Mouse (Mus musculus): ENCODE measurements around the gene Samd14. TPM values are rescaled to one million over a fixed set of nuclear protein-coding genes. Genes with fewer than 3 reads are reported as not detected.

Gene Samd14
- polyA plus RNA-seq, 1 experiment = 3.2 TPM

DNA sequence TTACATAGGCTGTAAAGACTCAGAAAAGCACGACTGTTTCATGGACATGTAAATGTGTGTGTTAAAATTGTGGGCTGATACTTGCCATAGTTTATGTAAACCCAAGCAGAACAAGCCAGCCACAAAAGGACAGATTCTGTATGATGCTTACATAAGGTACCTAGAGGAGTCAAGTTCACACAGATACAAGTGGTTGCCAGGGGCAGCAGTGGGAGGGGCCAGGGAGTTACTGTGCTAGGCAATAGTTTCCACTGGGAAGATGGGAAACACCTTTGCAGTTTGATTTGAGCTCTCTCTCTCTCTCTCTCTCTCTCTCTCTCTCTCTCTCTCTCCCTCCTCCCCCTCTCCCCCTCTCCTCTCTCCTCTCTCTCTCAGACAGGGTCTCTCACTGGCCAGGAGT lies 24.5 kb upstream of the Samd14 start:
- no peaks in the 10 kb centered on the region for H3K27me3 ChIP-seq (replicated peaks; ENCODE audit: control insufficient read depth, insufficient read depth, low read length)
- H3K4me1 ChIP-seq (ENCODE audit: control insufficient read depth, insufficient read depth, low read length) = peaks cover 16% of the 10 kb centered on the region
- no peak for DNase-seq
- H3K27ac ChIP-seq (ENCODE audit: insufficient read depth, low read depth, low read length) = no peak overlapping the region
- 64% methylated on average over 1 of the region's 1 CpGs for WGBS
- TF ChIP-seq POLR2A (IDR thresholded peaks at IDR 0.05; ENCODE audit: low read depth, low read length) = no peak
- TF ChIP-seq CTCF (conservative IDR thresholded peaks at IDR 0.05; ENCODE audit: insufficient read depth, insufficient read length, low read depth, low read length) = no peak
- H3K4me3 ChIP-seq (ENCODE audit: insufficient read depth, low read depth, low read length) = no peak overlapping the region
- H3K36me3 ChIP-seq (ENCODE audit: control insufficient read depth, insufficient read depth, low read length) = no peaks in the 10 kb centered on the region

DNA sequence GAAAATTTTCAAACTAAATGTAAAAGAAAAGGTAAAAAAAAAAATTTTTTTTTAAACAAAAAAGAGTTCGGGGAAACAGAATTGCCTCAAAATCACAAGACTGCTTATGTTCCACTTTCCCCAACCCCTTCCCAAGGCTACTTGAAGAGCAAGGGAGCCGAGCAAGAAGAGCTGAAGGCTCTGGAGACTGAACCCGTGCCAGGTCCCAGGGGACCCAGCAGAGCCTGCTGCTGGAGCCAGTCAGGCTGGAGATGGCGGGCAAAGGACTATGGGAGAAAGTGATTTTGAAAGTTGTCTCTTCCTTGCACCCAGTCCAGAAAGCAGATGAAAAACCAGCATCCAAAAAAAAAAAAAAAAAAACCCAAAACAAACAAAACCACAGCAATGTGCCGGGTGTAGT lies 23.9 kb upstream of the Samd14 start:
- Histone ChIP-seq H3K27ac (ENCODE audit: insufficient read depth, low read depth, low read length) (no peak overlapping the region), H3K27me3 (replicated peaks; ENCODE audit: control insufficient read depth, insufficient read depth, low read length) (no peaks in the 10 kb centered on the region), H3K36me3 (ENCODE audit: control insufficient read depth, insufficient read depth, low read length) (no peaks in the 10 kb centered on the region), H3K4me1 (ENCODE audit: control insufficient read depth, insufficient read depth, low read length) (peaks cover 16% of the 10 kb centered on the region), H3K4me3 (ENCODE audit: insufficient read depth, low read depth, low read length) (no peak overlapping the region)
- no peak for DNase-seq
- TF ChIP-seq CTCF (conservative IDR thresholded peaks at IDR 0.05; ENCODE audit: insufficient read depth, insufficient read length, low read depth, low read length) (no peak), POLR2A (IDR thresholded peaks at IDR 0.05; ENCODE audit: low read depth, low read length) (no peak)
- WGBS = 76% methylated on average over 5 of the region's 5 CpGs

DNA sequence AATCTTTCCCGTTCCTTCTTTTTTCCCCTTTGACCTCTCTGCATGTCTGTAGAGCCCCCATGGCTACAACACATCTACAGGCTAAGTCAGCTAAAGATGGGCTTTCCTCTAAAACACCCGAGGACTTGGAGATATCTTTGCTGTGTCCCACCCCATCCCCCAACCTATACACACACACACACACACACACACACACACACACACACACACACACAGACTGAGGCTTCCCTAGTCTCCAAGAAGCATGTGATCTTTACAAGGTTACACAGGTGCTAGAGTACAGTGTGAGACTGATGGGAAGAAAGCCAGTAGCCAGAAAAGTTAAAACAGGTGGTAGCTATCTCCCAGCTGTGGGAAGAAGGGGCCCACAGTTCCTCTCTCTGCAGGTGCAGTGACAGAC lies 23.2 kb upstream of the Samd14 start:
- WGBS = 63% methylated on average over 2 of the region's 2 CpGs
- no peak for DNase-seq
- TF ChIP-seq CTCF (conservative IDR thresholded peaks at IDR 0.05; ENCODE audit: insufficient read depth, insufficient read length, low read depth, low read length) (no peak), POLR2A (IDR thresholded peaks at IDR 0.05; ENCODE audit: low read depth, low read length) (no peak)

DNA sequence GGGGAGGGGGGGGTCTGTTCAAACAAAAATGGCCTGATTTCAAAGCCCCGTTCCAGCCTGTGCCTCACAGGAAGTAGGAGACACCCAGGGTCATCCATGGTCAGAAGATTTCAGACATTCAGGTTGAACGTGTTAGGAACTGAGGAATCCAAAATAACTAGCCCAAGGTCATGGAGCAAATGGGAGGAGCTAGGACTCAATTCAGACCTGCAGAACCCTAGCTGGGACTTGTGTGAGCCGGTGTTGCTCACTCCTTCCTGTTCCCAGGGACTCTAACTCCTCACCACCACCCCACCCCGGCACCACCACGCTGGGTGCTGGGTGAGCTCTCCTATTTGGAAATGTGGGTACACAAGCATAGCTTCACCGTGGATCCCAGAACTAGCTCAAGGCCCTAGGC lies 22.3 kb upstream of the Samd14 start:
- DNase-seq = no peak
- Histone ChIP-seq H3K4me3 (ENCODE audit: insufficient read depth, low read depth, low read length) (no peak overlapping the region), H3K27me3 (replicated peaks; ENCODE audit: control insufficient read depth, insufficient read depth, low read length) (no peaks in the 10 kb centered on the region), H3K4me1 (ENCODE audit: control insufficient read depth, insufficient read depth, low read length) (peaks cover 16% of the 10 kb centered on the region), H3K27ac (ENCODE audit: insufficient read depth, low read depth, low read length) (peak overlapping the region; percentile 26), H3K36me3 (ENCODE audit: control insufficient read depth, insufficient read depth, low read length) (no peaks in the 10 kb centered on the region)
- WGBS = 38% methylated on average over 6 of the region's 6 CpGs
- TF ChIP-seq CTCF (conservative IDR thresholded peaks at IDR 0.05; ENCODE audit: insufficient read depth, insufficient read length, low read depth, low read length) (no peak), POLR2A (IDR thresholded peaks at IDR 0.05; ENCODE audit: low read depth, low read length) (no peak)

More for the DNA sequence above, 23.2 kb upstream of the Samd14 start:
- H3K4me3 ChIP-seq (ENCODE audit: insufficient read depth, low read depth, low read length) = no peak overlapping the region
- peaks cover 16% of the 10 kb centered on the region for H3K4me1 ChIP-seq (ENCODE audit: control insufficient read depth, insufficient read depth, low read length)
- H3K27ac ChIP-seq (ENCODE audit: insufficient read depth, low read depth, low read length) = no peak overlapping the region
- H3K36me3 ChIP-seq (ENCODE audit: control insufficient read depth, insufficient read depth, low read length) = no peaks in the 10 kb centered on the region
- no peaks in the 10 kb centered on the region for H3K27me3 ChIP-seq (replicated peaks; ENCODE audit: control insufficient read depth, insufficient read depth, low read length)

DNA sequence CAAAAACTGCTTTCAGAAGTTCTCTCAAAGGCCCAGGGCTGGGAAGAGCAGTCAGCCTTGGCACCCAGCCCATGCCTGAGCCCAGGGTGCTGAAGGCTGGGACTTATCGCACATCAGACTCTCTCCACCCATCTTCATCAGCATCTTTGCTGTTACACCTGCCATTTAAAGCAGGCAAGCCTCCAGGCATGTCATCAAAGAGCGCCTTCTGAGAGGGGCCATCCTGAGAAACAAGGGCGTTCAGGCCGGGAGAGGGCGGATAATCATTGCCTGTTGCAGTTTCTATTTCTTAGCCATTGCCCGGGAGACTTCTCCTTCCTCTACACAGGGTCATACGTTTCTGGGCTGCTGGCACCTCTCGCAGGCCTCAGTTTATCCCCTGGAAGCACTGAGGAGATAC lies 21.8 kb upstream of the Samd14 start:
- peaks cover 16% of the 10 kb centered on the region for H3K4me1 ChIP-seq (ENCODE audit: control insufficient read depth, insufficient read depth, low read length)
- peak overlapping the region; percentile 26 for H3K27ac ChIP-seq (ENCODE audit: insufficient read depth, low read depth, low read length)
- no peaks in the 10 kb centered on the region for H3K27me3 ChIP-seq (replicated peaks; ENCODE audit: control insufficient read depth, insufficient read depth, low read length)
- TF ChIP-seq CTCF (conservative IDR thresholded peaks at IDR 0.05; ENCODE audit: insufficient read depth, insufficient read length, low read depth, low read length) (no peak), POLR2A (IDR thresholded peaks at IDR 0.05; ENCODE audit: low read depth, low read length) (no peak)
- WGBS = 79% methylated on average over 8 of the region's 8 CpGs
- no peak for DNase-seq
- no peaks in the 10 kb centered on the region for H3K36me3 ChIP-seq (ENCODE audit: control insufficient read depth, insufficient read depth, low read length)
- no peak overlapping the region for H3K4me3 ChIP-seq (ENCODE audit: insufficient read depth, low read depth, low read length)

DNA sequence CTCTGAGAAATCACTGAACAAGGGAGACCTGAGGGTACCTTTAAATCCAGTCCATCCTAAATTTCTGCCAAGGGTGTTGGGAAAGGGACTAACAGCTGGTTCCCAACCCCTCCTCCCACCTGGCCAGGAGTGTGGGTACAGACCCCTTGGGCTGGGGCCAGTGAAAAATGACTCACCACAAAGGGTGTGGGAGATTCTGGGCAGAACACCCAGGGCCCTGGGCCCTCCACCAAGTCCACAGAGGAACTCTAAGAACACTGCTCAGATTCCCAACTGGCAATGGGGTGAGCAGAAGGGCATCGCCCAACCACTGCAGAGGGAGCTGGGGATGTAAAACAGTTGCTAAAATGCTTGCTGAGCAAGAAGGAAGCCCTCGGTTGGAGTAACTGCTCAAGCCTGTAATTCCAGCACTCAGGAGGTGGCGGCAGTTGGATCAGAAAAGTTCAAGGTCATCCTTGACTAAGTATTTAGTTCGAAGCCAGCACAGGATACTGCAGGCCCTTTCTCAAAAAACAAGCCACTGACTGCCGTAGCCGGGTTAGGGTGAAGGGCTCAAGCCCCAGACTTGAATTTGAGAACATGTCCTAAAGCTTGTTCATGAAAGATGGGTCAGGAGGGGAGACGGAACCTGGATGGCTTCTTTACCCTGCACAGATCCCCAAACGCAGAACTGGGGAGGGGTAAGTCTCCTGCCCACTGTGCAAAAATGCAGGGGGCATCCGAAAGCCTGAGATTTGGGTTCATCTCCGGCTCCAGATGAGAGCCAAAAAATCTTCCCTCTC lies 20.7 kb upstream of the Samd14 start:
- H3K27me3 ChIP-seq (replicated peaks; ENCODE audit: control insufficient read depth, insufficient read depth, low read length) = no peaks in the 10 kb centered on the region
- H3K27ac ChIP-seq (ENCODE audit: insufficient read depth, low read depth, low read length) = peak overlapping the region; percentile 92
- peak overlapping the region; percentile 73 for H3K4me3 ChIP-seq (ENCODE audit: insufficient read depth, low read depth, low read length)
- H3K4me1 ChIP-seq (ENCODE audit: control insufficient read depth, insufficient read depth, low read length) = peaks cover 26% of the 10 kb centered on the region
- WGBS = 22% methylated on average over 10 of the region's 10 CpGs
- TF ChIP-seq POLR2A (IDR thresholded peaks at IDR 0.05; ENCODE audit: low read depth, low read length) (no peak), CTCF (conservative IDR thresholded peaks at IDR 0.05; ENCODE audit: insufficient read depth, insufficient read length, low read depth, low read length) (no peak)
- DNase-seq = no peak
- H3K36me3 ChIP-seq (ENCODE audit: control insufficient read depth, insufficient read depth, low read length) = no peaks in the 10 kb centered on the region

DNA sequence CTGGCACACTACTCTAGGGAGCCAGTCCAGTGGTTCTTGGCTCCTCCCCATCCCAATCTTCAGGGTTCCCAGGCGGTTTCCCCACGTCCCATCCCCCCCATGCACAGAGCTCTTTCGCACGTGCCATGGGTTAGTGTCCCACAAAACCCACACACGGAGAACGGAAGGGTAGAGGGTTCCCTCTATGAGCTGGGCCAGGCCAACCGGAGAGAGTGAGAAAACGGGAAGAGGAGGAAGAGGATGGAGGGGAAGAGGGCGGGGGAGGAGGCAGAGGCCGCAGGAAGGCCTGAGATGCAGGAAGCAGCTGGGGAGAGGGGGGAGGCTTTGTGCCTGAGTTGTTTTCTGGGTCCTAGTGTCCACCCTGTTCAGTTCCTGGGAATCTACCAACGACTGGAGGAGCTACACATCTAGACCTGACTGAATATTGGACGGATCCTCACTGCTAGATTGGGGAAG lies 20.1 kb upstream of the Samd14 start:
- peak overlapping the region; percentile 73 for H3K4me3 ChIP-seq (ENCODE audit: insufficient read depth, low read depth, low read length)
- H3K36me3 ChIP-seq (ENCODE audit: control insufficient read depth, insufficient read depth, low read length) = no peaks in the 10 kb centered on the region
- 2% methylated on average over 12 of the region's 12 CpGs for WGBS
- peaks cover 28% of the 10 kb centered on the region for H3K4me1 ChIP-seq (ENCODE audit: control insufficient read depth, insufficient read depth, low read length)
- TF ChIP-seq CTCF (conservative IDR thresholded peaks at IDR 0.05; ENCODE audit: insufficient read depth, insufficient read length, low read depth, low read length) (no peak), POLR2A (IDR thresholded peaks at IDR 0.05; ENCODE audit: low read depth, low read length) (no peak)
- no peaks in the 10 kb centered on the region for H3K27me3 ChIP-seq (replicated peaks; ENCODE audit: control insufficient read depth, insufficient read depth, low read length)
- H3K27ac ChIP-seq (ENCODE audit: insufficient read depth, low read depth, low read length) = peak overlapping the region; percentile 95
- DNase-seq = peak; percentile 93
